Mouse (Mus musculus) MEL (cell line): ENCODE results near the gene Slc13a2. TPM values are rescaled to one million over a fixed set of nuclear protein-coding genes. Genes with fewer than 3 reads are reported as not detected.

Experiments
- DNase-seq: peaks from one replicate; pipeline ENCODE4 v3.0.0; 2011; ENCODE audit warnings: low read depth, low spot score
- H3K27ac ChIP-seq: 2 replicates; pipeline ENCODE4 v1.5.1; 2012; ENCODE audit warnings: low read depth, mild to moderate bottlenecking, control low read depth, low read length, moderate library complexity; ENCODE audit not compliant: control insufficient read depth
- H3K27me3 ChIP-seq, 2 experiments: fragments of 150-350 bp in 1 of 2; sonication (generic) in 1 of 2; 2 replicates each; pipeline ENCODE4 v1.6.1; 2012; ENCODE audit warnings: low read length in 2 of 2, mild to moderate bottlenecking in 2 of 2, improper control_type of control experiment in 1 of 2, moderate library complexity in 1 of 2; ENCODE audit not compliant: insufficient read depth in 2 of 2, control insufficient read depth in 1 of 2
- H3K36me3 ChIP-seq, 2 experiments: 2 replicates each; pipeline ENCODE4 v1.6.1; 2012 to 2014; ENCODE audit warnings: low read length in 2 of 2, improper control_type of control experiment in 1 of 2, inconsistent platforms in 1 of 2, mild to moderate bottlenecking in 1 of 2; ENCODE audit not compliant: insufficient read depth in 2 of 2, control insufficient read depth in 1 of 2
- H3K4me1 ChIP-seq, 2 experiments: fragments of 150-350 bp in 1 of 2; sonication (generic) in 1 of 2; 2 replicates each; pipeline ENCODE4 v1.6.1; 2012; ENCODE audit warnings: low read length in 2 of 2, improper control_type of control experiment in 1 of 2, mild to moderate bottlenecking in 1 of 2; ENCODE audit not compliant: insufficient read depth in 2 of 2, control insufficient read depth in 1 of 2
- H3K4me3 ChIP-seq, 2 experiments: fragments of 150-350 bp in 1 of 2; sonication (generic) in 1 of 2; 2 replicates each; pipeline ENCODE4 v1.5.1; 2012; ENCODE audit warnings: low read depth in 2 of 2, low read length in 2 of 2, mild to moderate bottlenecking in 2 of 2, moderate library complexity in 2 of 2, control low read depth in 1 of 2, improper control_type of control experiment in 1 of 2; ENCODE audit not compliant: control insufficient read depth in 1 of 2, insufficient read depth in 1 of 2
- H3K79me2 ChIP-seq: 2 replicates; pipeline ENCODE4 v1.6.1; 2012; ENCODE audit warnings: mild to moderate bottlenecking, low read length, moderate library complexity; ENCODE audit not compliant: control insufficient read depth, poor library complexity, insufficient read depth
- H3K9ac ChIP-seq: 2 replicates; pipeline ENCODE4 v1.6.1; 2012; ENCODE audit warnings: low read depth, mild to moderate bottlenecking, control low read depth, low read length, moderate library complexity; ENCODE audit not compliant: control insufficient read depth, poor library complexity, severe bottlenecking
- H3K9me3 ChIP-seq: fragments of 150-350 bp; sonication (generic); replicated peaks from 2 replicates; pipeline ENCODE4 v1.6.1; 2012; ENCODE audit warnings: mild to moderate bottlenecking, low read length, improper control_type of control experiment, moderate library complexity; ENCODE audit not compliant: insufficient read depth
- CHD1 ChIP-seq: IDR thresholded peaks from 2 replicates; pipeline ENCODE4 v1.6.1; 2012; ENCODE audit warnings: low read depth, mild to moderate bottlenecking, inconsistent platforms, low read length, improper control_type of control experiment
- E2F4 ChIP-seq: IDR thresholded peaks from 2 replicates; pipeline ENCODE4 v1.6.1; 2011; ENCODE audit warnings: low read depth, low read length, improper control_type of control experiment, borderline replicate concordance
- ELF1 ChIP-seq: IDR thresholded peaks from 2 replicates; pipeline ENCODE4 v1.6.1; 2014; ENCODE audit warnings: low read depth, mild to moderate bottlenecking, inconsistent platforms, low read length, improper control_type of control experiment, moderate library complexity
- EP300 ChIP-seq, 2 experiments: IDR thresholded peaks; 2 replicates each; pipeline ENCODE4 v1.6.1; 2011; ENCODE audit warnings: improper control_type of control experiment in 2 of 2, low read length in 2 of 2, low read depth in 1 of 2, mild to moderate bottlenecking in 1 of 2
- GABPA ChIP-seq: IDR thresholded peaks from 2 replicates; pipeline ENCODE4 v1.6.1; 2012; ENCODE audit warnings: low read depth, mild to moderate bottlenecking, inconsistent platforms, low read length, improper control_type of control experiment, moderate library complexity
- GATA1 ChIP-seq: IDR thresholded peaks from 2 replicates; pipeline ENCODE4 v1.6.1; 2011; ENCODE audit warnings: low read depth, low read length, improper control_type of control experiment
- JUND ChIP-seq: IDR thresholded peaks from 2 replicates; pipeline ENCODE4 v1.6.1; 2011; ENCODE audit warnings: low read depth, mild to moderate bottlenecking, improper control_type of control experiment, low read length
- MAFK ChIP-seq: IDR thresholded peaks from 2 replicates; pipeline ENCODE4 v1.6.1; 2011; ENCODE audit warnings: low read depth, mild to moderate bottlenecking, low read length, improper control_type of control experiment, borderline replicate concordance
- MAX ChIP-seq: IDR thresholded peaks from 2 replicates; pipeline ENCODE4 v1.6.1; 2011; ENCODE audit warnings: low read length, improper control_type of control experiment
- MAZ ChIP-seq: IDR thresholded peaks from 2 replicates; pipeline ENCODE4 v1.6.1; 2012; ENCODE audit warnings: low read depth, mild to moderate bottlenecking, inconsistent platforms, low read length, improper control_type of control experiment
- MEF2A ChIP-seq: IDR thresholded peaks from 2 replicates; pipeline ENCODE4 v1.6.1; 2014; ENCODE audit warnings: low read depth, mild to moderate bottlenecking, inconsistent platforms, low read length, improper control_type of control experiment; ENCODE audit not compliant: poor library complexity, insufficient replicate concordance, severe bottlenecking; ENCODE audit errors: extremely low read depth
- MYB ChIP-seq: IDR thresholded peaks from 2 replicates; pipeline ENCODE4 v1.6.1; 2011; ENCODE audit warnings: mild to moderate bottlenecking, low read depth, low read length, improper control_type of control experiment
- MYC ChIP-seq: IDR thresholded peaks from 2 replicates; pipeline ENCODE4 v1.6.1; 2011; ENCODE audit warnings: low read depth, mild to moderate bottlenecking, low read length, improper control_type of control experiment, moderate library complexity
- NELFE ChIP-seq: IDR thresholded peaks from 2 replicates; pipeline ENCODE4 v1.6.1; 2011; ENCODE audit warnings: low read depth, low read length, improper control_type of control experiment
- NRF1 ChIP-seq: IDR thresholded peaks from 2 replicates; pipeline ENCODE4 v1.6.1; 2014; ENCODE audit warnings: low read depth, mild to moderate bottlenecking, inconsistent platforms, low read length, improper control_type of control experiment, moderate library complexity; ENCODE audit not compliant: poor library complexity, insufficient read depth, severe bottlenecking
- POLR2A ChIP-seq, 2 experiments: IDR thresholded peaks; 2 replicates each; pipeline ENCODE4 v1.6.1; 2011 to 2012; ENCODE audit warnings: low read length in 2 of 2, mild to moderate bottlenecking in 2 of 2, control low read depth in 1 of 2, improper control_type of control experiment in 1 of 2, low read depth in 1 of 2, moderate library complexity in 1 of 2; ENCODE audit not compliant: control insufficient read depth in 1 of 2, insufficient read depth in 1 of 2, poor library complexity in 1 of 2
- POLR2AphosphoS2 ChIP-seq: IDR thresholded peaks from 2 replicates; pipeline ENCODE4 v1.6.1; 2011; ENCODE audit warnings: low read length, improper control_type of control experiment
- POLR2AphosphoS5 ChIP-seq: IDR thresholded peaks from 2 replicates; pipeline ENCODE4 v1.6.1; 2012; ENCODE audit warnings: low read depth, borderline replicate concordance, mild to moderate bottlenecking, inconsistent platforms, low read length, moderate library complexity, mixed read lengths
- RAD21 ChIP-seq: IDR thresholded peaks from 2 replicates; pipeline ENCODE4 v1.6.1; 2011; ENCODE audit warnings: mild to moderate bottlenecking, low read depth, low read length, improper control_type of control experiment
- RCOR1 ChIP-seq: IDR thresholded peaks from 2 replicates; pipeline ENCODE4 v1.6.1; 2012; ENCODE audit warnings: low read depth, mild to moderate bottlenecking, inconsistent platforms, low read length, improper control_type of control experiment
- TAL1 ChIP-seq: IDR thresholded peaks from 2 replicates; pipeline ENCODE4 v1.6.1; 2012; ENCODE audit warnings: mild to moderate bottlenecking, inconsistent platforms, low read length, moderate library complexity, mixed read lengths
- USF1 ChIP-seq: IDR thresholded peaks from 2 replicates; pipeline ENCODE4 v1.6.1; 2014; ENCODE audit warnings: low read depth, mild to moderate bottlenecking, inconsistent platforms, low read length, improper control_type of control experiment, moderate library complexity
- USF2 ChIP-seq, 2 experiments: IDR thresholded peaks; 2 replicates each; pipeline ENCODE4 v1.6.1; 2011 to 2012; ENCODE audit warnings: improper control_type of control experiment in 2 of 2, low read length in 2 of 2, borderline replicate concordance in 1 of 2, inconsistent platforms in 1 of 2, low read depth in 1 of 2, mild to moderate bottlenecking in 1 of 2; ENCODE audit not compliant: insufficient read depth in 1 of 2
- ZC3H11A ChIP-seq: IDR thresholded peaks from 2 replicates; pipeline ENCODE4 v1.6.1; 2012; ENCODE audit warnings: low read depth, mild to moderate bottlenecking, inconsistent platforms, low read length, improper control_type of control experiment
- ZKSCAN1 ChIP-seq: IDR thresholded peaks from 2 replicates; pipeline ENCODE4 v1.6.1; 2012; ENCODE audit warnings: low read depth, mild to moderate bottlenecking, inconsistent platforms, low read length, improper control_type of control experiment, moderate library complexity
- ZMIZ1 ChIP-seq: IDR thresholded peaks from 2 replicates; pipeline ENCODE4 v1.6.1; 2012; ENCODE audit warnings: low read depth, mild to moderate bottlenecking, inconsistent platforms, low read length, improper control_type of control experiment, moderate library complexity
- polyA plus RNA-seq, 2 experiments: library from polyadenylated mRNA; stranded (reverse) in 1 of 2; unstranded in 1 of 2; fragments of >175 nt in 1 of 2; fragments of >200 nt in 1 of 2; gene quantifications; 2 replicates each; pipeline versions ENCODE4 v1.2.1 to v1.2.4; 2012; ENCODE audit warnings: low replicate concordance in 2 of 2, low read depth in 1 of 2; ENCODE audit not compliant: insufficient read length in 2 of 2, insufficient read depth in 1 of 2, missing spikeins in 1 of 2
- total RNA-seq: library from RNA; depleted of rRNA; stranded (reverse); fragments of 300-350 nt; gene quantifications from 2 replicates; pipeline ENCODE4 v1.2.3, GENCODE M21; 2012

The Slc13a2 gene
- total and polyA plus RNA-seq, 3 experiments = not detected

- no peaks in the 10 kb centered on the region for H3K27me3 ChIP-seq
- H3K4me1 ChIP-seq = peaks cover 12 to 34% of the 10 kb centered on the region in 2 experiments
- peaks cover 0 to 18% of the 10 kb centered on the region in 2 experiments; a peak in 2 of 4 replicates for H3K36me3 ChIP-seq
- no peak overlapping the region for H3K9ac ChIP-seq
- no peaks in the 10 kb centered on the region for H3K9me3 ChIP-seq
- peak; percentile 19 for DNase-seq
- no peak overlapping the region for H3K27ac ChIP-seq
- TF ChIP-seq POLR2AphosphoS2 (no peak), E2F4 (no peak), MAFK (no peak), RCOR1 (no peak), POLR2AphosphoS5 (no peak), NRF1 (no peak), TAL1 (no peak), GATA1 (no peak), GABPA (no peak), ZC3H11A (no peak), USF1 (no peak), MAX (no peak), MYB (no peak), USF2 (IDR thresholded peaks at IDR 0.05; ENCODE audit: borderline replicate concordance in 1 of 2, insufficient read depth in 1 of 2, low read depth in 1 of 2, low read length in 2 of 2) (no peak)
- TF ChIP-seq, all 39 proteins: peak for 0
- H3K79me2 ChIP-seq = peaks cover 6% of the 10 kb centered on the region; the same call in 1 of the 2 replicates
- no peak overlapping the region for H3K4me3 ChIP-seq
These were observed 72.3 kb downstream of the Slc13a2 start for GRCm38 (mm10) chr11:78349441-78350358.

GRCm38 (mm10) chr11:78348474-78348873, 73.5 kb downstream of the Slc13a2 start:
- Histone ChIP-seq H3K4me1 (peaks cover 13 to 34% of the 10 kb centered on the region in 2 experiments), H3K36me3 (peaks cover 0 to 21% of the 10 kb centered on the region in 2 experiments; a peak in 2 of 4 replicates), H3K79me2 (peaks cover 8% of the 10 kb centered on the region), H3K4me3 (no peak overlapping the region), H3K27ac (no peak overlapping the region), H3K27me3 (no peaks in the 10 kb centered on the region), H3K9me3 (no peaks in the 10 kb centered on the region), H3K9ac (no peak overlapping the region)
- TF ChIP-seq POLR2AphosphoS5 (no peak), NRF1 (no peak), E2F4 (no peak), EP300 (IDR thresholded peaks at IDR 0.05; ENCODE audit: low read depth in 1 of 2, low read length in 2 of 2) (no peak), NELFE (no peak), MYC (no peak), MAZ (no peak), ELF1 (no peak), RAD21 (no peak), CHD1 (no peak), POLR2A (IDR thresholded peaks at IDR 0.05; ENCODE audit: control insufficient read depth in 1 of 2, insufficient read depth in 1 of 2, low read depth in 1 of 2, low read length in 2 of 2, poor library complexity in 1 of 2) (no peak), ZKSCAN1 (no peak), JUND (no peak), MEF2A (no peak), TAL1 (no peak), ZMIZ1 (no peak), ZC3H11A (no peak)
- DNase-seq = no peak
